Mouse (Mus musculus): ENCODE measurements at regions not wholly inside any gene's neighbourhood (a gene's known extent, or its start where the extent isn't known, plus 50 kb on each side); places are given as distances from the start of the nearest gene placed in this dataset.

- no peaks in the 10 kb centered on the region for H3K27me3 ChIP-seq (replicated peaks; ENCODE audit: insufficient read depth, low read length)
- no peak overlapping the region for H3K9ac ChIP-seq (replicated peaks; ENCODE audit: low read depth)
- H3K27ac ChIP-seq (ENCODE audit: low read length) = no peak overlapping the region
- H3K4me1 ChIP-seq (ENCODE audit: insufficient read depth, low read depth, low read length) = no peaks in the 10 kb centered on the region
- H3K9me3 ChIP-seq (ENCODE audit: low read length) = no peaks in the 10 kb centered on the region
- no peak for ATAC-seq
- H3K4me2 ChIP-seq (replicated peaks; ENCODE audit: low read depth, low read length) = no peak overlapping the region
- TF ChIP-seq EP300 (IDR thresholded peaks at IDR 0.05) = no peak
- TF ChIP-seq CTCF (IDR thresholded peaks at IDR 0.05) = no peak
- no peak overlapping the region for H3K4me3 ChIP-seq (ENCODE audit: low read depth, low read length)
- H3K36me3 ChIP-seq (ENCODE audit: insufficient read depth, low read length) = no peaks in the 10 kb centered on the region
- 46% methylated on average over 8 of the region's 8 CpGs for WGBS
- DNase-seq (ENCODE audit: low spot score) = no peak
These were observed 75.6 kb upstream of the Slc22a23 start for GRCm38 (mm10) chr13:34420341-34421156.

GRCm38 (mm10) chr13:34419061-34419460 lies 74.1 kb upstream of the Slc22a23 start:
- Histone ChIP-seq H3K27me3 (replicated peaks; ENCODE audit: insufficient read depth, low read length) (no peaks in the 10 kb centered on the region), H3K9ac (replicated peaks; ENCODE audit: low read depth) (no peak overlapping the region), H3K4me3 (ENCODE audit: low read depth, low read length) (no peak overlapping the region), H3K4me1 (ENCODE audit: insufficient read depth, low read depth, low read length) (no peaks in the 10 kb centered on the region), H3K36me3 (ENCODE audit: insufficient read depth, low read length) (no peaks in the 10 kb centered on the region), H3K9me3 (ENCODE audit: low read length) (no peaks in the 10 kb centered on the region), H3K27ac (ENCODE audit: low read length) (no peak overlapping the region), H3K4me2 (replicated peaks; ENCODE audit: low read depth, low read length) (no peak overlapping the region)
- ATAC-seq = no peak
- no peak for TF ChIP-seq EP300 (IDR thresholded peaks at IDR 0.05)
- TF ChIP-seq CTCF (IDR thresholded peaks at IDR 0.05) = no peak
- no peak for DNase-seq (ENCODE audit: low spot score)
- WGBS = 80% methylated on average over 3 of the region's 3 CpGs

GRCm38 (mm10) chr13:34416603-34417002 lies 71.6 kb upstream of the Slc22a23 start:
- Histone ChIP-seq H3K36me3 (ENCODE audit: insufficient read depth, low read length) (no peaks in the 10 kb centered on the region), H3K9ac (replicated peaks; ENCODE audit: low read depth) (no peak overlapping the region), H3K4me2 (replicated peaks; ENCODE audit: low read depth, low read length) (no peak overlapping the region), H3K4me3 (ENCODE audit: low read depth, low read length) (no peak overlapping the region), H3K27ac (ENCODE audit: low read length) (no peak overlapping the region), H3K4me1 (ENCODE audit: insufficient read depth, low read depth, low read length) (no peaks in the 10 kb centered on the region), H3K9me3 (ENCODE audit: low read length) (no peaks in the 10 kb centered on the region), H3K27me3 (replicated peaks; ENCODE audit: insufficient read depth, low read length) (no peaks in the 10 kb centered on the region)
- TF ChIP-seq EP300 (IDR thresholded peaks at IDR 0.05) (no peak), CTCF (IDR thresholded peaks at IDR 0.05) (no peak)
- ATAC-seq (no peak), DNase-seq (ENCODE audit: low spot score) (no peak)
- WGBS = 83% methylated on average over 2 of the region's 2 CpGs

- TF ChIP-seq CTCF (IDR thresholded peaks at IDR 0.05) (no peak), EP300 (IDR thresholded peaks at IDR 0.05) (no peak)
- Histone ChIP-seq H3K4me1 (ENCODE audit: insufficient read depth, low read depth, low read length) (no peaks in the 10 kb centered on the region), H3K4me3 (ENCODE audit: low read depth, low read length) (no peak overlapping the region), H3K9ac (replicated peaks; ENCODE audit: low read depth) (no peak overlapping the region), H3K9me3 (ENCODE audit: low read length) (no peaks in the 10 kb centered on the region), H3K36me3 (ENCODE audit: insufficient read depth, low read length) (no peaks in the 10 kb centered on the region), H3K27ac (ENCODE audit: low read length) (no peak overlapping the region), H3K27me3 (replicated peaks; ENCODE audit: insufficient read depth, low read length) (no peaks in the 10 kb centered on the region), H3K4me2 (replicated peaks; ENCODE audit: low read depth, low read length) (no peak overlapping the region)
- no peak for ATAC-seq
- no peak for DNase-seq (ENCODE audit: low spot score)
- WGBS = 93% methylated on average over 2 of the region's 2 CpGs
These were observed 69.6 kb upstream of the Slc22a23 start for GRCm38 (mm10) chr13:34414533-34414932.

- H3K36me3 ChIP-seq (ENCODE audit: insufficient read depth, low read length) = no peaks in the 10 kb centered on the region
- no peak overlapping the region for H3K4me2 ChIP-seq (replicated peaks; ENCODE audit: low read depth, low read length)
- H3K27me3 ChIP-seq (replicated peaks; ENCODE audit: insufficient read depth, low read length) = no peaks in the 10 kb centered on the region
- DNase-seq (ENCODE audit: low spot score) (no peak), ATAC-seq (no peak)
- no peaks in the 10 kb centered on the region for H3K9me3 ChIP-seq (ENCODE audit: low read length)
- TF ChIP-seq EP300 (IDR thresholded peaks at IDR 0.05) = no peak
- no peak for TF ChIP-seq CTCF (IDR thresholded peaks at IDR 0.05)
- WGBS = 29% methylated on average over 2 of the region's 2 CpGs
- H3K4me3 ChIP-seq (ENCODE audit: low read depth, low read length) = no peak overlapping the region
- H3K27ac ChIP-seq (ENCODE audit: low read length) = no peak overlapping the region
- peaks cover 2% of the 10 kb centered on the region; the same call in 1 of the 2 replicates for H3K4me1 ChIP-seq (ENCODE audit: insufficient read depth, low read depth, low read length)
- H3K9ac ChIP-seq (replicated peaks; ENCODE audit: low read depth) = no peak overlapping the region
These were observed 63.7 kb upstream of the Slc22a23 start for GRCm38 (mm10) chr13:34408669-34409055.

- no peak overlapping the region for H3K4me2 ChIP-seq (replicated peaks; ENCODE audit: low read depth, low read length)
- H3K36me3 ChIP-seq (ENCODE audit: insufficient read depth, low read length) = no peaks in the 10 kb centered on the region
- no peaks in the 10 kb centered on the region for H3K9me3 ChIP-seq (ENCODE audit: low read length)
- no peak for TF ChIP-seq CTCF (IDR thresholded peaks at IDR 0.05)
- no peak for TF ChIP-seq EP300 (IDR thresholded peaks at IDR 0.05)
- WGBS = 41% methylated on average over 4 of the region's 4 CpGs
- no peak overlapping the region for H3K27ac ChIP-seq (ENCODE audit: low read length)
- no peaks in the 10 kb centered on the region for H3K27me3 ChIP-seq (replicated peaks; ENCODE audit: insufficient read depth, low read length)
- peaks cover 2% of the 10 kb centered on the region; the same call in 1 of the 2 replicates for H3K4me1 ChIP-seq (ENCODE audit: insufficient read depth, low read depth, low read length)
- H3K4me3 ChIP-seq (ENCODE audit: low read depth, low read length) = no peak overlapping the region
- no peak overlapping the region for H3K9ac ChIP-seq (replicated peaks; ENCODE audit: low read depth)
- ATAC-seq (peak; percentile 38; the same call in 1 of the 2 replicates), DNase-seq (ENCODE audit: low spot score) (peak; percentile 49)
These were observed 63.2 kb upstream of the Slc22a23 start for GRCm38 (mm10) chr13:34408007-34408668.

Data from lung, postnatal 0 days (tissue).